ENCODE assay signal across 11 mouse cellular contexts in the genomic region with DNA sequence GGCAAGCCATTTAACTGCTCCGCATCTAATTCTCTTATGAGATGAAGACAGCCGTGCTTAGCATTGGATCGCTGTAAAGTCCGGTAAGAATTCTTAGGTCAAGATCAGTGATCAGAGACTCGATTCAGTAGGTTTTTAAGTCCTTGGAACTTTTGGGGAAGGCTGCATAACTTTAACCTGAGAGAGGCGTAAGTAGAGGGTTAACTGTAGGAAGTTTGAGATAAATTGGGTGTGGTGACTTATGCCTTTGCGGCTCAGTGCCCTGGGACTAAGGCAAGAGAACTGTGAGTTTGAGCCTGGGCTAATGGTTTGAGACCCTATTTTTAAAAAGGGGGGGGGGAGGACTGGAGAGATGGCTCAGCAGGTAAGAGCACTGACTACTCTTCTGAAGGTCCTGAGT. TPM values are rescaled to one million over a fixed set of nuclear protein-coding genes. Genes with fewer than 3 reads are reported as not detected.
A peak's percentile ranks its signal among the peaks of the same experiment; 100 is the strongest.
DNase-seq lines count a peak whose midpoint lies in the region; ATAC-seq and TF ChIP-seq lines count a peak whose summit lies in the region.
"Had no signal": no experiment of that assay in that cellular context is flagged by ENCODE, and none has a peak within 500 bp of the region (broad histone marks: within the 10 kb centered on the region; RNA-seq: fewer than 3 reads in every experiment).

No protein-coding gene starts in this region.

- no peak overlapping the region for H3K9ac ChIP-seq in heart, embryonic 12.5 days
- 0 out of 2 replicates have a peak overlapping the region, but pooled peaks have one; percentile 35 for H3K9ac ChIP-seq in limb, embryonic 13.5 days

- no peaks in the 10 kb centered on the region for H3K36me3 ChIP-seq in heart, embryonic 12.5 days
- peaks cover 43% of the 10 kb centered on the region for H3K36me3 ChIP-seq in megakaryocyte, embryonic 14.5 days (replicated peaks; ENCODE audit: low read length)
- H3K36me3 ChIP-seq in limb, embryonic 13.5 days, result no peaks in the 10 kb centered on the region
- peaks cover 3% of the 10 kb centered on the region; the same call in 1 of the 2 replicates for H3K36me3 ChIP-seq in small intestine, adult 2 months (ENCODE audit: control insufficient read depth, insufficient read depth, low read length)

- no peak for TF ChIP-seq CTCF in small intestine, adult 2 months (IDR thresholded peaks at IDR 0.05; ENCODE audit: extremely low read depth, insufficient read length, insufficient replicate concordance, low read depth, low read length)

- 79% methylated on average over 7 of the region's 7 CpGs for WGBS in heart, embryonic 12.5 days
- WGBS in limb, embryonic 13.5 days, result 81% methylated on average over 7 of the region's 7 CpGs
- WGBS in small intestine, adult 2 months, result 52% methylated on average over 7 of the region's 7 CpGs

- TF ChIP-seq POLR2A in small intestine, adult 2 months (IDR thresholded peaks at IDR 0.05; ENCODE audit: low read depth, low read length), result no peak

- H3K27ac ChIP-seq in heart, embryonic 12.5 days (ENCODE audit: poor library complexity, severe bottlenecking), result no peak overlapping the region
- no peak overlapping the region for H3K27ac ChIP-seq in limb, embryonic 13.5 days
- peak overlapping the region; percentile 38; the same call in 1 of the 2 replicates for H3K27ac ChIP-seq in small intestine, adult 2 months (ENCODE audit: insufficient read depth, low read depth, low read length)

- no peaks in the 10 kb centered on the region for H3K27me3 ChIP-seq in heart, embryonic 12.5 days (replicated peaks)
- no peaks in the 10 kb centered on the region for H3K27me3 ChIP-seq in megakaryocyte, embryonic 14.5 days (replicated peaks)
- no peaks in the 10 kb centered on the region for H3K27me3 ChIP-seq in limb, embryonic 13.5 days
- no peaks in the 10 kb centered on the region for H3K27me3 ChIP-seq in small intestine, adult 2 months (ENCODE audit: control insufficient read depth, insufficient read depth, low read length)

- peak overlapping the region; percentile 25; the same call in 1 of the 2 replicates for H3K4me2 ChIP-seq in heart, embryonic 12.5 days
- peak overlapping the region; percentile 85 for H3K4me2 ChIP-seq in limb, embryonic 13.5 days (replicated peaks)

- no peaks in the 10 kb centered on the region for H3K9me3 ChIP-seq in heart, embryonic 12.5 days (replicated peaks)
- no peaks in the 10 kb centered on the region for H3K9me3 ChIP-seq in megakaryocyte, embryonic 14.5 days
- H3K9me3 ChIP-seq in limb, embryonic 13.5 days, result no peaks in the 10 kb centered on the region

- ATAC-seq in heart, embryonic 12.5 days (ENCODE audit: insufficient number of reproducible peaks, low FRiP score), result no peak
- ATAC-seq in megakaryocyte, adult 5-6 weeks (ENCODE audit: poor library complexity, severe bottlenecking), result no peak
- ATAC-seq in limb, embryonic 13.5 days (ENCODE audit: low FRiP score, low read depth), result no peak

- DNase-seq in heart, adult 18-20 months, result no peak
- DNase-seq in cerebellum, adult 11-12 months, result no peak
- no peak for DNase-seq in spleen, postnatal 4 days (ENCODE audit: low spot score in 2 of 2)
- DNase-seq: cerebellum, postnatal 14 days; gastrocnemius, postnatal 14 days; spleen, adult 18-20 months had no signal

- H3K4me1 ChIP-seq in heart, embryonic 12.5 days (replicated peaks), result peaks cover 8% of the 10 kb centered on the region; the same call in 1 of the 2 replicates
- H3K4me1 ChIP-seq in megakaryocyte, embryonic 14.5 days, result peaks cover 66% of the 10 kb centered on the region
- H3K4me1 ChIP-seq in limb, embryonic 13.5 days, result peaks cover 17% of the 10 kb centered on the region
- peaks cover 9% of the 10 kb centered on the region for H3K4me1 ChIP-seq in small intestine, adult 2 months (ENCODE audit: control insufficient read depth, insufficient read depth, insufficient read length, low read length)

- no peak overlapping the region for H3K4me3 ChIP-seq in heart, embryonic 12.5 days
- H3K4me3 ChIP-seq in megakaryocyte, embryonic 14.5 days (replicated peaks), result peak overlapping the region; percentile 99
- H3K4me3 ChIP-seq in limb, embryonic 13.5 days, result peak overlapping the region; percentile 70
- no peak overlapping the region; the same call in 1 of the 2 replicates for H3K4me3 ChIP-seq in small intestine, adult 2 months (ENCODE audit: low read depth, low read length)

RNA-seq across cellular contexts. Expression of gene Lpcat3, which starts 1.4 kb away (rescaled TPM):
- polyA plus RNA-seq in heart, embryonic 12.5 days (2016; fragmentation: Nextera tagmentation; extraction: Ambion mirVana), result 37.4 and 40.0 TPM in 2 replicates
- total RNA-seq in heart, adult 18-20 months (2021), result 10 to 100 TPM; 37.3 to 38.3 TPM
- polyA plus RNA-seq in megakaryocyte, embryonic 14.5 days (2012; ENCODE audit: insufficient read depth, low replicate concordance), result 119 and 190 TPM in 2 replicates
- total RNA-seq in megakaryocyte, adult 5-6 weeks (2015), result 32.8 and 48.3 TPM in 2 replicates
- total RNA-seq in megakaryocyte, adult 5-6 weeks (2017), result 22.4 and 24.8 TPM in 2 replicates
- polyA plus RNA-seq in limb, embryonic 13.5 days (2015; fragmentation: Nextera tagmentation; extraction: Ambion mirVana), result 56.4 and 57.0 TPM in 2 replicates
- 127 and 323 TPM in 2 replicates for polyA plus RNA-seq in small intestine, adult 2 months (2012; rRNA removed)

RNA-seq across cellular contexts. Expression of gene C1s2, which starts 28.4 kb away (rescaled TPM):
- not detected in 2 replicates for polyA plus RNA-seq in heart, embryonic 12.5 days (2016; fragmentation: Nextera tagmentation; extraction: Ambion mirVana)
- total RNA-seq in heart, adult 18-20 months (2021), result under 1 TPM; 0.57 to 0.90 TPM
- not detected in 2 replicates for polyA plus RNA-seq in megakaryocyte, embryonic 14.5 days (2012; ENCODE audit: insufficient read depth, low replicate concordance)
- not detected in 2 replicates for total RNA-seq in megakaryocyte, adult 5-6 weeks (2015)
- 0.16 TPM in 1 of 2 replicates, not detected in the other for total RNA-seq in megakaryocyte, adult 5-6 weeks (2017)
- polyA plus RNA-seq in limb, embryonic 13.5 days (2015; fragmentation: Nextera tagmentation; extraction: Ambion mirVana), result 0.24 TPM in 1 of 2 replicates, not detected in the other
- not detected in 2 replicates for polyA plus RNA-seq in small intestine, adult 2 months (2012; rRNA removed)

RNA-seq across cellular contexts. Expression of gene Emg1, which starts 47.7 kb away (rescaled TPM):
- polyA plus RNA-seq in heart, embryonic 12.5 days (2016; fragmentation: Nextera tagmentation; extraction: Ambion mirVana), result 105 and 107 TPM in 2 replicates
- 10 to 100 TPM; 78.1 to 80.8 TPM for total RNA-seq in heart, adult 18-20 months (2021)
- polyA plus RNA-seq in megakaryocyte, embryonic 14.5 days (2012; ENCODE audit: insufficient read depth, low replicate concordance), result 46.3 and 153 TPM in 2 replicates
- 144 and 179 TPM in 2 replicates for total RNA-seq in megakaryocyte, adult 5-6 weeks (2015)
- total RNA-seq in megakaryocyte, adult 5-6 weeks (2017), result 170 and 206 TPM in 2 replicates
- 190 and 201 TPM in 2 replicates for polyA plus RNA-seq in limb, embryonic 13.5 days (2015; fragmentation: Nextera tagmentation; extraction: Ambion mirVana)
- polyA plus RNA-seq in small intestine, adult 2 months (2012; rRNA removed), result 26.8 and 34.9 TPM in 2 replicates

RNA-seq across cellular contexts. Expression of gene Phb2, which starts 47.9 kb away (rescaled TPM):
- polyA plus RNA-seq in heart, embryonic 12.5 days (2016; fragmentation: Nextera tagmentation; extraction: Ambion mirVana), result 345 and 349 TPM in 2 replicates
- total RNA-seq in heart, adult 18-20 months (2021), result 100 to 1,000 TPM; 277 to 319 TPM
- polyA plus RNA-seq in megakaryocyte, embryonic 14.5 days (2012; ENCODE audit: insufficient read depth, low replicate concordance), result 72.8 and 150 TPM in 2 replicates
- 99.5 and 115 TPM in 2 replicates for total RNA-seq in megakaryocyte, adult 5-6 weeks (2015)
- 152 and 160 TPM in 2 replicates for total RNA-seq in megakaryocyte, adult 5-6 weeks (2017)
- polyA plus RNA-seq in limb, embryonic 13.5 days (2015; fragmentation: Nextera tagmentation; extraction: Ambion mirVana), result 324 and 325 TPM in 2 replicates
- polyA plus RNA-seq in small intestine, adult 2 months (2012; rRNA removed), result 87.7 and 122 TPM in 2 replicates

Comparison
In these comparisons a context has a peak if more than half of its experiments do, and no peak if none do; other contexts are left out.
1. H3K4me3 ChIP-seq: peak in megakaryocyte, embryonic 14.5 days (single experiment) and limb, embryonic 13.5 days (single experiment); none in heart, embryonic 12.5 days (single experiment) and small intestine, adult 2 months (single experiment).